Mouse (Mus musculus) heart, adult 2 months (tissue): Measurements from ENCODE around the gene Eif3c.

Experiments
- CTCF ChIP-seq: fragments of 200-600 bp; IDR thresholded peaks from 2 replicates; pipeline ENCODE4 v1.8.1; 2022; ENCODE audit warnings: antibody characterized with exemption, mild to moderate bottlenecking, moderate library complexity
- EP300 ChIP-seq: fragments of 200-500 bp; IDR thresholded peaks from 2 replicates; pipeline ENCODE4 v1.6.1; 2011; ENCODE audit warnings: low read depth, low read length, control low read depth; ENCODE audit not compliant: insufficient read depth
- POLR2A ChIP-seq: fragments of 200-500 bp; IDR thresholded peaks from 2 replicates; pipeline ENCODE4 v1.6.1; 2011; ENCODE audit warnings: mild to moderate bottlenecking, low read depth, low read length, control low read depth; ENCODE audit not compliant: insufficient read depth

DNA sequence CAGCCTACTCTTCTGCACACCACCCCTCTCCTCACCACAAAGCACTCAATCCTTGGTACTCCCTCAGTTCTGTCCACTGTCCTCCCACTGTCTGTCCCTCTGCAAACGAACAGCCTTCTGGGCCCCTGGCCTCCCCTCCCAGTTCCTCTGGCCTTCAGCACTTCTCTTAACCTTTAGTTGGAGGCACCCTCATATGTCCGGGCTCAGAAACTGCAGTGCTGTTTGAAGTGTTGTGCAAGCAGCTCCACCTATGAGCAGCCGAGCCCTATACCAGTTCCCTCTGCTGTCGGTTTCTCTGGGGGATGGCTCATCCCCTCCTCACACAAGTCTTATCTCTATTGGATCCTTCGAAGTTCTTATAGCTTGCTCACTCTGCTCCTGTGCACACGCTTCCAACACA is 30.2 kb upstream of the Eif3c start:
- TF ChIP-seq EP300, result no peak
- TF ChIP-seq CTCF, result no peak
- no peak for TF ChIP-seq POLR2A
